Mouse (Mus musculus): ENCODE data around the gene Psmd13. TPM values are rescaled to one million over a fixed set of nuclear protein-coding genes. Genes with fewer than 3 reads are reported as not detected.

Psmd13 gene
- polyA plus RNA-seq (2015; fragmentation: Nextera tagmentation; extraction: Ambion mirVana) = 170 and 182 TPM in 2 replicates

DNA sequence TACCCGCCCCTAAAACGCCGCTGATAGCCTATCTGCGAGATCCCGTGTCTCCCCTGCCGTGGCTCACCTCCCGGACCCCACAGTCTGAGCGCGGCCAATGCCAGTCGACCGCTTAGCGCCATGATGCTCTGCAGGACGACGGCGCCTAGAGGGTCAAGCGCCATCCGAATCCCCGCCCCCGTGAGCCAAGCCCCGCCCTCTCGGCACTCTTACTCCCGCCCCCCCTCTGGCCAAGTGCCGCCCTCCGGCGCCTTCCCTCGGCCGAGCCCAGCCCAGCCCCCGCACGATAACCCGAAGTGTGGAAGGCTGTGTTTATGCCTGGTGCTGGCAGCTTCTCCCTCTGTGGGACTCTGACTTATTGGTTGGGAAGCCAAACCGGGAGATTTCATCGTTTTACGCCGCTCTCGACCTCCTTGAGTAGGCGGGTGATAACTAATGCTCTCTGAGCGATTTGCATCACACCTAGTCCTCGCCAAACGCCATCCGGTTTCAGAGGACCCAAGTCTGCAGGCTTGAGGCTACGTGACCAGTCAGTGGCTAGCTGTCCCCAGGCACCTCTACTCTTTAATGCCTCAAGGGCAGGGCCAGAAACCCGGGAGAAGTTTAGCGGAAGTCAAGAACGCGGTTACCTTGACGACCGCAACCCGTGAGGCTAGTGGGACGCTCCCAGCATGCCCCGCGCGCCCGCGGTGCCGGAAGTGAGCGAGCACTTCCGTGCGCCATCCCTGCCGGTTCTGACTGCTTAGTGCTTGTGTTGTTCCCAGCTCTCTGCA is at the start of gene Psmd13, which contains the start of gene Sirt3:
TSS of gene Psmd13 (plus strand) at position 273 of the 773 bp plus-strand sequence.
TSS of gene Sirt3 (minus strand) at position 614 of the 773 bp plus-strand sequence.

DNA sequence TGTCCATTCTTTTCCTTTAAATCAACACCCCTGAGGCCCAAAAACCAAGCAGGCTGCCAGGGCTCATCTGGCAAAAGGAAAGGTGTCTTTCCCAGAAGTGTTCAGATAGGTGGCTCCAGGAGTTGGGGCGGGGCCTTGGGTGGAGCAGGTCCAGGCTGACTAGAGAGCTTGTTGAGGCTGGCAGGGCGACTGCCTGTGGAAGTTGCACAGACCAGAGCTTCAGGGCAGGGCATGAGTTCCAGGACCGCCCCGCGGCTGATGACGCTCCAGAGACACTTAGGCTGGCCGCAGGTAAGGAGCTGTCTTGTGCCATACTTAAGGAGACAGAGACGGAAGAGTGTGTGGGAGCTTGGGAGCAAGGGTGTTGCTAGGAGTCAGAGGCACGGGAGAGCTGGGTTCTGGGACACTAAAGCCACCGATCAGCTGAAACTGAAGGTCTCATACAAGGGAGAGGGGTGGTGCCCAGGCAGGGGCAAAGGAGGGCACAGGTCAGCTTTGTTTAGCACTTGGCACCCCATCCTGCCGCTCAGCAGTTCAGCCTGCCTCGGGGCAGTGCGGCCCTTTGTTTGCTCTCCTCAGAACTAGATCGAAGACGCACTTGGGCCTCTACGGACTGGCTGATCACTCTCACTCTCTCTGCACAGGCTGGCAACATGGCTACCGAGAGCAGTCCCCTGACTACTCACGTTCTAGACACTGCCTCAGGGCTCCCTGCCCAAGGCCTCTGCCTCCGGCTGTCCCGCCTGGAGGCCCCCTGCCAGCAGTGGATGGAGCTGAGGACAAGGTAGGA is 46.6 kb upstream of the Psmd13 start, which contains the start of gene Urah:
TSS of gene Urah (plus strand) at position 51 of the 790 bp plus-strand sequence.

DNA sequence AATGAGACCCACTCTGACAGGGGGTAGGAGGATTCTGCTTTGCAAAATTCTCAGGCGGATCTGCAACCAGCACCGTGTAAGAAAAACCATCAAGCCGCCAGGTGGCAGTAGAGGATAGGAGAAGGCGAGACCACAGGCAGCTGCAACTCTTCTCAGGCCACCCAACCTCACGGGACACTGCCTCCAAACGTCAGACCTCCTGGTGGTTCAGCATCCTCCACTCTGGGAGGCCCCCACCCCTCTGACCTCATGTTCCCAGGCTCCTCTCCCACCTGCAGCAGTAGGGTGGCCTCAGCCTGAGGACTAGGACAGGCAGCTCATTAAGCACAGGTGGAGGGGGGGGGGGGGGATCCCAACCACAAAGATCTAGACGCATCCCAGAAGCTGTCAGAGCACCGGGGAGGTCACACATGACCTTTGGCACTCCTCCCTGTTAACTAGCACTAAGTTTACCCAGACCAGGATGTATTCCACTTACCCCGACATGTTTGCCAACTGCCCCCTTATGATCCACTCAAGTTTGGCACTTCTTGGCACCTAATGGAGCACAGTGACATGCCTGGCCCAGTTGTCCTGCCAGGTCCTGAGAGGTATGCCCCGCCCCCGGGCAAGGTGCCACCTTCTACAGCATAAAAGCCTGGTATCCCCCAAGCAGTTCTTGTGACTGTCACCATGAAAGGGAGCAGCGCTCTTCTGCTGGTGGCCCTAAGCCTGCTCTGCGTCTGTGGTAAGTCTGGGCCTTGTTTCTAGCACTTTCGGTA is 36.7 kb upstream of the Psmd13 start, which contains the start of gene Scgb1c1:
TSS of gene Scgb1c1 (plus strand) at position 643 of the 761 bp plus-strand sequence.

GRCm38 (mm10) chr7:140847755-140848580 is 33.8 kb upstream of the Psmd13 start, which contains the start of gene Odf3:
TSS of gene Odf3 (plus strand) at chr7:140847805.

DNA sequence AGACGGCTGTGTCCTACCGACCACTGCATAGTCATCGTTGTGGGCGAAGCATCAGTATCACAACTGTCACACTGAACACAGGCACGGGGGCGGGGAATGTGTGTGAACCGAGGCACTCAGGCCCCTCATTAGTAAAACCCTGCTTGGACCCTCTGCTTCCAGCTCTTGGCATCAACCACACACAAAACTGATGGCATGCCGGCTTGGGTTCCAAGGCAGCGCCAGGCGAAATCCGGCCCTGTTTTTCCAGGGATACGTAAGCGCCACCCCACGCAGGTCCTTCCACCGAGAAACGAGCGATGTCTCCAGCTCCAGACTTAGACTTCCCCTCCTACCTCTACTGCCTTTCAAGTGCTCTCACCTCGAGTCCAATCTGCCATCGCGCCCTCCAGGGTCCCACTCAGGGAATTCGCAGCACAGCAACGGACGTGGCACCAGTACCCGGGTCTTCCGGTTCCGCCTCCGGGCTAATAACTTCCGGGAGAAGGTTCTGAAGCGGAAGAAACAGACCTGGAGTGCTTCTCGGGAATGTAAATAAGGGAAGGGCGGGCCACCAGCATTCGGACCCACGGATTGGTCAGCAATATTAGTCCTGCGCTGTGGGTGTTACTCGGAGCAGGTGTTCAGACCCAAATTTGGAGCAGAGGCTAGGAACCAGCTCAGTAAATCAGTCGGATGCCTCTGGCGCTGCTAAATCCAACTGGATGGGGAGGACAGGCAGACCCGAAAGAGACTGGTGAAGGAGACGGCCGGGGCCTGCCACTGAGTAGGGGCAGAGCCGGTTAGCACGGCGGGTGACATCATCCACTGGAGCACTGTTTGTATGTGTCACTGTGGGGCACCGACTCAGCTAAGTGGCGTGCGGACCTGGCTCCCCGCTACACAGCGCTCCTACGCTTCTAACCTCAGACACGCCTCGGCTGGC is 25.6 kb upstream of the Psmd13 start, which contains the start of gene Gm45785:
TSS of gene Gm45785 (minus strand) at position 472 of the 925 bp plus-strand sequence.

GRCm38 (mm10) chr7:140856785-140857549 is 24.8 kb upstream of the Psmd13 start, which contains the start of gene Ric8a:
TSS of gene Ric8a (plus strand) at chr7:140856957.

GRCm38 (mm10) chr7:140857550-140858505 is 23.9 kb upstream of the Psmd13 start, which contains the start of gene Bet1l:
TSS of gene Bet1l (minus strand) at chr7:140857577.

DNA sequence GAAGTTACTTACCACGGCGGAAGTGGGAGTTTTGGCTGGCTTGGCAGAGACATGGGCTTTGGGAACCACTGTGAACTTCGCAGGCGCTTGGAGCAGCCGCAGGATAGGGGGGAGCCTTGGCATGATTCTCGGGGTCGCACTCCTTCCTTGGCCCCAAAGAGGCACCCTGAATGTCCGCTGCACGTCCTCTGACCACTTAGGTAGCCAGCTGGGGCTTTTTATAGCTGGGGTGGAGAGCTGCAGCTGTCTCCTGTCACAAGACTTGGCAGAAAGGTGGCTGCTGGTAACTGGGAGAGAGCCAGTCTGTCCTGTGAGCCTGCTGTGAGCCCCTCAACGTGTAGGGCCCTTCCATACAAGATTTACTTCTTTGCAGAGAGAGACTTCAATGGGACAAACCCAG is 18.5 kb downstream of the Psmd13 start, which contains the start of gene Cox8b:
TSS of gene Cox8b (minus strand) at position 227 of the 400 bp plus-strand sequence.

GRCm38 (mm10) chr7:140920418-140921029 is 38.8 kb downstream of the Psmd13 start, which contains the start of gene Nlrp6:
TSS of gene Nlrp6 (plus strand) at chr7:140920902.

GRCm38 (mm10) chr7:140941222-140942051 is 59.7 kb downstream of the Psmd13 start, which contains the start of gene Pgghg:
TSS of gene Pgghg (plus strand) at chr7:140941391.

Other genes starting within 250 kb of the Psmd13 start
- gene Olfr53, start 235.5 kb upstream of the Psmd13 start, polyA plus RNA-seq (2015; fragmentation: Nextera tagmentation; extraction: Ambion mirVana) = not detected in 2 replicates
- not detected in 2 replicates for gene Olfr539, start 222.0 kb upstream of the Psmd13 start, polyA plus RNA-seq (2015; fragmentation: Nextera tagmentation; extraction: Ambion mirVana)
- not detected in 2 replicates for gene Olfr45, start 200.0 kb upstream of the Psmd13 start, polyA plus RNA-seq (2015; fragmentation: Nextera tagmentation; extraction: Ambion mirVana)
- not detected in 2 replicates for gene Olfr541, start 184.7 kb upstream of the Psmd13 start, polyA plus RNA-seq (2015; fragmentation: Nextera tagmentation; extraction: Ambion mirVana)
- 0.29 and 13.1 TPM in 2 replicates for gene Cyp2e1, start 118.2 kb upstream of the Psmd13 start, polyA plus RNA-seq (2015; fragmentation: Nextera tagmentation; extraction: Ambion mirVana)
- gene Syce1, start 94.1 kb upstream of the Psmd13 start, polyA plus RNA-seq (2015; fragmentation: Nextera tagmentation; extraction: Ambion mirVana) = 0.21 TPM in 1 of 2 replicates, not detected in the other
- gene Zfp941, start 59.8 kb upstream of the Psmd13 start, polyA plus RNA-seq (2015; fragmentation: Nextera tagmentation; extraction: Ambion mirVana) = 0.11 and 0.14 TPM in 2 replicates
- gene Urah, start 47.0 kb upstream of the Psmd13 start, polyA plus RNA-seq (2015; fragmentation: Nextera tagmentation; extraction: Ambion mirVana) = 5.0 TPM in 1 of 2 replicates, not detected in the other
- not detected in 2 replicates for gene Scgb1c1, start 36.4 kb upstream of the Psmd13 start, polyA plus RNA-seq (2015; fragmentation: Nextera tagmentation; extraction: Ambion mirVana)
- gene Odf3, start 34.2 kb upstream of the Psmd13 start, polyA plus RNA-seq (2015; fragmentation: Nextera tagmentation; extraction: Ambion mirVana) = not detected in 2 replicates
- gene Gm45785, start 25.6 kb upstream of the Psmd13 start, polyA plus RNA-seq (2015; fragmentation: Nextera tagmentation; extraction: Ambion mirVana) = not detected in 2 replicates
- 40.2 and 42.3 TPM in 2 replicates for gene Ric8a, start 25.0 kb upstream of the Psmd13 start, polyA plus RNA-seq (2015; fragmentation: Nextera tagmentation; extraction: Ambion mirVana)
- 35.0 and 37.4 TPM in 2 replicates for gene Bet1l, start 24.4 kb upstream of the Psmd13 start, polyA plus RNA-seq (2015; fragmentation: Nextera tagmentation; extraction: Ambion mirVana)
- gene Sirt3, start 341 bp downstream of the Psmd13 start, polyA plus RNA-seq (2015; fragmentation: Nextera tagmentation; extraction: Ambion mirVana) = 28.6 and 32.3 TPM in 2 replicates
- gene Cox8b, start 18.5 kb downstream of the Psmd13 start, polyA plus RNA-seq (2015; fragmentation: Nextera tagmentation; extraction: Ambion mirVana) = 998 and 1,212 TPM in 2 replicates
- 0.02 and 0.06 TPM in 2 replicates for gene Nlrp6, start 38.9 kb downstream of the Psmd13 start, polyA plus RNA-seq (2015; fragmentation: Nextera tagmentation; extraction: Ambion mirVana)
- 8.7 and 9.2 TPM in 2 replicates for gene Pgghg, start 59.4 kb downstream of the Psmd13 start, polyA plus RNA-seq (2015; fragmentation: Nextera tagmentation; extraction: Ambion mirVana)
- gene Ifitm5, start 68.3 kb downstream of the Psmd13 start, polyA plus RNA-seq (2015; fragmentation: Nextera tagmentation; extraction: Ambion mirVana) = 1.2 and 2.4 TPM in 2 replicates
- gene Gm45717, start 74.0 kb downstream of the Psmd13 start, polyA plus RNA-seq (2015; fragmentation: Nextera tagmentation; extraction: Ambion mirVana) = not detected in 2 replicates
- 680 and 694 TPM in 2 replicates for gene Ifitm2, start 74.0 kb downstream of the Psmd13 start, polyA plus RNA-seq (2015; fragmentation: Nextera tagmentation; extraction: Ambion mirVana)
- 12.1 and 16.9 TPM in 2 replicates for gene Ifitm1, start 85.3 kb downstream of the Psmd13 start, polyA plus RNA-seq (2015; fragmentation: Nextera tagmentation; extraction: Ambion mirVana)
- 250 and 252 TPM in 2 replicates for gene Ifitm3, start 128.8 kb downstream of the Psmd13 start, polyA plus RNA-seq (2015; fragmentation: Nextera tagmentation; extraction: Ambion mirVana)
- 0.56 and 1.0 TPM in 2 replicates for gene Ifitm6, start 136.0 kb downstream of the Psmd13 start, polyA plus RNA-seq (2015; fragmentation: Nextera tagmentation; extraction: Ambion mirVana)
- gene Gm17387, start 147.2 kb downstream of the Psmd13 start, polyA plus RNA-seq (2015; fragmentation: Nextera tagmentation; extraction: Ambion mirVana) = not detected in 2 replicates
- 0.56 TPM in 1 of 2 replicates, not detected in the other for gene B4galnt4, start 179.1 kb downstream of the Psmd13 start, polyA plus RNA-seq (2015; fragmentation: Nextera tagmentation; extraction: Ambion mirVana)
- 0.46 and 4.1 TPM in 2 replicates for gene Pkp3, start 196.2 kb downstream of the Psmd13 start, polyA plus RNA-seq (2015; fragmentation: Nextera tagmentation; extraction: Ambion mirVana)
- 2.8 and 3.8 TPM in 2 replicates for gene Sigirr, start 218.6 kb downstream of the Psmd13 start, polyA plus RNA-seq (2015; fragmentation: Nextera tagmentation; extraction: Ambion mirVana)
- gene Ano9, start 235.8 kb downstream of the Psmd13 start, polyA plus RNA-seq (2015; fragmentation: Nextera tagmentation; extraction: Ambion mirVana) = 0.93 TPM in 1 of 2 replicates, not detected in the other
- 29.8 and 34.4 TPM in 2 replicates for gene Ptdss2, start 240.4 kb downstream of the Psmd13 start, polyA plus RNA-seq (2015; fragmentation: Nextera tagmentation; extraction: Ambion mirVana)